Comparison of ENCODE assay signal across 17 mouse cellular contexts in genomic region chr8:84233055-84233454, GRCm38 (mm10). TPM values are rescaled to one million over a fixed set of nuclear protein-coding genes. Genes with fewer than 3 reads are reported as not detected.
DNase-seq lines count a peak whose midpoint lies in the region.
"Had no signal": no experiment of that assay in that cellular context is flagged by ENCODE, and none has a peak within 500 bp of the region (broad histone marks: within the 10 kb centered on the region; RNA-seq: fewer than 3 reads in every experiment).

No protein-coding gene starts in this region.

- DNase-seq in adrenal gland, adult (ENCODE audit: inconsistent age in 2 of 2, low spot score in 1 of 2) = peak; percentile 85
- no peak for DNase-seq in adrenal gland, postnatal 4 days (ENCODE audit: low spot score in 2 of 2)
- peak; percentile 43 for DNase-seq in urinary bladder, postnatal 14 days (ENCODE audit: low spot score)
- DNase-seq in urinary bladder, postnatal 36 days (ENCODE audit: low spot score in 2 of 2) = no peak
- DNase-seq in fat pad, adult 2 months (ENCODE audit: extremely low read depth, low read depth, low spot score) = peak; percentile 65
- no peak for DNase-seq in kidney, postnatal 10 days
- no peak for DNase-seq in left cerebral cortex, postnatal 25 days (ENCODE audit: low spot score in 2 of 2)
- DNase-seq: cerebellum, adult 18-20 months; cerebellum, postnatal 25 days; gastrocnemius, postnatal 14 days; heart, adult 18-20 months; heart, postnatal 10 days; kidney, postnatal 36 days; layer of hippocampus, postnatal 36 days; lung, postnatal 10 days; right cerebral cortex, postnatal 14 days; thymus, postnatal 14 days had no signal

- intact Hi-C loops in left cerebral cortex, postnatal 25 days (cut with DNase I) = no loop called here

RNA-seq across cellular contexts. Expression of gene Zswim4, which starts 3.8 kb away (rescaled TPM):
- total RNA-seq in adrenal gland, postnatal 4 days (2021) = 10 to 100 TPM; 35.8 to 37.6 TPM
- total RNA-seq in left cerebral cortex, postnatal 25 days (2021) = 10 to 100 TPM; 13.0 to 13.9 TPM

RNA-seq across cellular contexts. Expression of gene D8Ertd738e, which starts 16.5 kb away (rescaled TPM):
- 100 to 1,000 TPM; 184 to 189 TPM for total RNA-seq in adrenal gland, postnatal 4 days (2021)
- total RNA-seq in left cerebral cortex, postnatal 25 days (2021) = 100 to 1,000 TPM; 145 to 149 TPM

RNA-seq across cellular contexts. Expression of gene Mri1, which starts 24.1 kb away (rescaled TPM):
- total RNA-seq in adrenal gland, postnatal 4 days (2021) = 10 to 100 TPM; 41.0 to 45.0 TPM
- 10 to 100 TPM; 13.4 to 15.7 TPM for total RNA-seq in left cerebral cortex, postnatal 25 days (2021)

RNA-seq across cellular contexts. Expression of gene Ccdc130, which starts 37.1 kb away (rescaled TPM):
- total RNA-seq in adrenal gland, postnatal 4 days (2021) = 10 to 100 TPM; 20.8 to 22.4 TPM
- total RNA-seq in left cerebral cortex, postnatal 25 days (2021) = 10 to 100 TPM; 24.1 to 25.3 TPM

RNA-seq across cellular contexts. Expression of gene Nanos3, which starts 48.0 kb away (rescaled TPM):
- 1 to 10 TPM; 3.1 to 4.3 TPM for total RNA-seq in adrenal gland, postnatal 4 days (2021)
- total RNA-seq in left cerebral cortex, postnatal 25 days (2021) = 1 to 10 TPM; 2.6 to 3.2 TPM

Comparison
In these comparisons a context has a peak if more than half of its experiments do, and no peak if none do; other contexts are left out.
1. DNase-seq: peak in adrenal gland, adult (2 of 2), urinary bladder, postnatal 14 days (single experiment) and fat pad, adult 2 months (single experiment); none in adrenal gland, postnatal 4 days (0 of 2), urinary bladder, postnatal 36 days (0 of 2), kidney, postnatal 10 days (single experiment) and left cerebral cortex, postnatal 25 days (0 of 2).